Mouse (Mus musculus) embryonic fibroblast, embryonic 13.5 days (primary cell): ENCODE results near the gene 2610507B11Rik.

Experiments
- CTCF ChIP-seq: IDR thresholded peaks from 2 replicates; pipeline ENCODE4 v1.5.1; 2011; ENCODE audit warnings: mild to moderate bottlenecking, control low read depth, low read length, moderate library complexity, borderline replicate concordance; ENCODE audit not compliant: insufficient read depth
- POLR2A ChIP-seq: IDR thresholded peaks from 2 replicates; pipeline ENCODE4 v1.6.1; 2011; ENCODE audit warnings: low read depth, mild to moderate bottlenecking, control low read depth, low read length, moderate library complexity

DNA sequence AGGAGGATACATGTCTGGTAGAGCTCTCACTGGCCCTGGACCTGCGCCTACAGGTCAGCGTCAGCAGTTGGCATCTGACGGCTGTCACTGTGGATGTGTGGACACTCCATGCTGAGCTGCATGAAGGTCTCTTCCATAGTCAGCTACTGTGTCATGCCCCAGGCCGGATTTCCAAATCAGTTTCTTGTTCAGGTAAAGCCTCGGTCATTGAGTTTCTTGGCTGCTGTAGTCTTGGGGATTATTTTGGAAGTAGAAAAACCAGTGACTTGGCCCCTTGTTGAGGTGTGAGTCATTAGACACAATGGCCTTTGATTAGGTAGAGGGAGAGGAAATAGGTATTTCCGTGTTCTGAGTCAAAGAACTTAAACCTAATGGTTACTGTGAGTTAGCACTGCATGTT is 4.0 kb downstream of the 2610507B11Rik start:
- TF ChIP-seq CTCF (no peak), POLR2A (no peak)
